Mouse (Mus musculus): ENCODE results near the gene Rras. TPM values are rescaled to one million over a fixed set of nuclear protein-coding genes. Genes with fewer than 3 reads are reported as not detected.

Rras gene
- polyA plus RNA-seq, 1 experiment from 2014 or later, result 81.5 TPM

- Histone ChIP-seq H3K27ac (replicated peaks) (no peak overlapping the region), H3K4me2 (replicated peaks; ENCODE audit: low read depth) (no peak overlapping the region), H3K4me3 (ENCODE audit: low read depth, low read length) (no peak overlapping the region), H3K27me3 (ENCODE audit: control insufficient read depth, insufficient read depth, low read length) (no peaks in the 10 kb centered on the region), H3K9me3 (ENCODE audit: control insufficient read depth, low read length) (no peaks in the 10 kb centered on the region), H3K4me1 (replicated peaks; ENCODE audit: control insufficient read depth, insufficient read depth) (no peaks in the 10 kb centered on the region), H3K9ac (ENCODE audit: low read length) (no peak overlapping the region), H3K36me3 (ENCODE audit: control insufficient read depth, insufficient read depth, low read length) (peaks cover 1% of the 10 kb centered on the region; the same call in 1 of the 2 replicates)
- WGBS, result 83% methylated on average over 2 of the region's 2 CpGs
- DNase-seq (ENCODE audit: low spot score) (no peak), ATAC-seq (ENCODE audit: low FRiP score, low TSS enrichment) (no peak)
- TF ChIP-seq EP300 (optimal IDR thresholded peaks at IDR 0.05) (no peak), CTCF (IDR thresholded peaks at IDR 0.05; ENCODE audit: low read depth) (no peak)
Observed at GRCm38 (mm10) chr7:45069671-45070070, 51.9 kb downstream of the Rras start.

Small RNA genes within 50 kb of the gene (microRNA-seq; reads per million reads assigned to microRNA genes)
- not detected for gene Mir7054

Other genes starting within 250 kb of the Rras start
- gene Nup62, start 201.9 kb upstream of the Rras start, polyA plus RNA-seq (2015; fragmentation: Nextera tagmentation; extraction: Ambion mirVana), result 33.4 and 34.9 TPM in 2 replicates
- 0.69 and 0.75 TPM in 2 replicates for gene Il4i1, start 201.6 kb upstream of the Rras start, polyA plus RNA-seq (2015; fragmentation: Nextera tagmentation; extraction: Ambion mirVana)
- 7.3 and 7.7 TPM in 2 replicates for gene Atf5, start 201.3 kb upstream of the Rras start, polyA plus RNA-seq (2015; fragmentation: Nextera tagmentation; extraction: Ambion mirVana)
- gene Akt1s1, start 169.0 kb upstream of the Rras start, polyA plus RNA-seq (2015; fragmentation: Nextera tagmentation; extraction: Ambion mirVana), result 70.8 and 75.2 TPM in 2 replicates
- 45.4 and 48.0 TPM in 2 replicates for gene Tbc1d17, start 168.9 kb upstream of the Rras start, polyA plus RNA-seq (2015; fragmentation: Nextera tagmentation; extraction: Ambion mirVana)
- gene Pnkp, start 160.8 kb upstream of the Rras start, polyA plus RNA-seq (2015; fragmentation: Nextera tagmentation; extraction: Ambion mirVana), result 23.5 and 25.7 TPM in 2 replicates
- 159 and 179 TPM in 2 replicates for gene Ptov1, start 148.2 kb upstream of the Rras start, polyA plus RNA-seq (2015; fragmentation: Nextera tagmentation; extraction: Ambion mirVana)
- 64.4 and 75.3 TPM in 2 replicates for gene Med25, start 125.2 kb upstream of the Rras start, polyA plus RNA-seq (2015; fragmentation: Nextera tagmentation; extraction: Ambion mirVana)
- 13.1 and 15.6 TPM in 2 replicates for gene Fuz, start 121.9 kb upstream of the Rras start, polyA plus RNA-seq (2015; fragmentation: Nextera tagmentation; extraction: Ambion mirVana)
- 29.3 and 33.9 TPM in 2 replicates for gene Ap2a1, start 88.5 kb upstream of the Rras start, polyA plus RNA-seq (2015; fragmentation: Nextera tagmentation; extraction: Ambion mirVana)
- 0.08 TPM in 1 of 2 replicates, not detected in the other for gene Tsks, start 74.8 kb upstream of the Rras start, polyA plus RNA-seq (2015; fragmentation: Nextera tagmentation; extraction: Ambion mirVana)
- 5.6 and 7.3 TPM in 2 replicates for gene Cpt1c, start 43.1 kb upstream of the Rras start, polyA plus RNA-seq (2015; fragmentation: Nextera tagmentation; extraction: Ambion mirVana)
- gene Prmt1, start 31.4 kb upstream of the Rras start, polyA plus RNA-seq (2015; fragmentation: Nextera tagmentation; extraction: Ambion mirVana), result 181 and 185 TPM in 2 replicates
- 55.7 and 59.8 TPM in 2 replicates for gene Irf3, start 20.3 kb upstream of the Rras start, polyA plus RNA-seq (2015; fragmentation: Nextera tagmentation; extraction: Ambion mirVana)
- 23.0 and 23.4 TPM in 2 replicates for gene Bcl2l12, start 19.2 kb upstream of the Rras start, polyA plus RNA-seq (2015; fragmentation: Nextera tagmentation; extraction: Ambion mirVana)
- gene Scaf1, start 1.6 kb upstream of the Rras start, polyA plus RNA-seq (2015; fragmentation: Nextera tagmentation; extraction: Ambion mirVana), result 14.9 and 18.6 TPM in 2 replicates
- gene Prr12, start 34.9 kb downstream of the Rras start, polyA plus RNA-seq (2015; fragmentation: Nextera tagmentation; extraction: Ambion mirVana), result 3.4 and 3.8 TPM in 2 replicates
- 43.0 and 44.1 TPM in 2 replicates for gene Nosip, start 44.5 kb downstream of the Rras start, polyA plus RNA-seq (2015; fragmentation: Nextera tagmentation; extraction: Ambion mirVana)
- gene Prrg2, start 44.7 kb downstream of the Rras start, polyA plus RNA-seq (2015; fragmentation: Nextera tagmentation; extraction: Ambion mirVana), result 33.6 and 37.4 TPM in 2 replicates
- gene Rcn3, start 74.3 kb downstream of the Rras start, polyA plus RNA-seq (2015; fragmentation: Nextera tagmentation; extraction: Ambion mirVana), result 157 and 176 TPM in 2 replicates
- 76.1 and 76.9 TPM in 2 replicates for gene Fcgrt, start 85.9 kb downstream of the Rras start, polyA plus RNA-seq (2015; fragmentation: Nextera tagmentation; extraction: Ambion mirVana)
- gene Rps11, start 106.5 kb downstream of the Rras start, polyA plus RNA-seq (2015; fragmentation: Nextera tagmentation; extraction: Ambion mirVana), result 1,142 and 1,191 TPM in 2 replicates
- gene Rpl13a, start 110.8 kb downstream of the Rras start, polyA plus RNA-seq (2015; fragmentation: Nextera tagmentation; extraction: Ambion mirVana), result 1,442 and 1,485 TPM in 2 replicates
- gene Gm45713, start 118.3 kb downstream of the Rras start, polyA plus RNA-seq (2015; fragmentation: Nextera tagmentation; extraction: Ambion mirVana), result 0.17 and 1.1 TPM in 2 replicates
- gene Flt3l, start 118.5 kb downstream of the Rras start, polyA plus RNA-seq (2015; fragmentation: Nextera tagmentation; extraction: Ambion mirVana), result 2.2 and 2.3 TPM in 2 replicates
- 48.8 and 49.0 TPM in 2 replicates for gene Pih1d1, start 136.3 kb downstream of the Rras start, polyA plus RNA-seq (2015; fragmentation: Nextera tagmentation; extraction: Ambion mirVana)
- 24.6 and 25.6 TPM in 2 replicates for gene Aldh16a1, start 136.6 kb downstream of the Rras start, polyA plus RNA-seq (2015; fragmentation: Nextera tagmentation; extraction: Ambion mirVana)
- 0.07 TPM in 1 of 2 replicates, not detected in the other for gene Slc17a7, start 146.0 kb downstream of the Rras start, polyA plus RNA-seq (2015; fragmentation: Nextera tagmentation; extraction: Ambion mirVana)
- gene Gfy, start 161.6 kb downstream of the Rras start, polyA plus RNA-seq (2015; fragmentation: Nextera tagmentation; extraction: Ambion mirVana), result not detected in 2 replicates
- not detected in 2 replicates for gene Pth2, start 163.0 kb downstream of the Rras start, polyA plus RNA-seq (2015; fragmentation: Nextera tagmentation; extraction: Ambion mirVana)
- gene Ccdc155, start 186.9 kb downstream of the Rras start, polyA plus RNA-seq (2015; fragmentation: Nextera tagmentation; extraction: Ambion mirVana), result 0.07 and 0.13 TPM in 2 replicates
- gene Dkkl1, start 194.2 kb downstream of the Rras start, polyA plus RNA-seq (2015; fragmentation: Nextera tagmentation; extraction: Ambion mirVana), result 48.4 TPM in 2 replicates
- gene Tead2, start 197.8 kb downstream of the Rras start, polyA plus RNA-seq (2015; fragmentation: Nextera tagmentation; extraction: Ambion mirVana), result 26.8 and 29.5 TPM in 2 replicates
- gene Cd37, start 221.2 kb downstream of the Rras start, polyA plus RNA-seq (2015; fragmentation: Nextera tagmentation; extraction: Ambion mirVana), result 1.5 and 1.8 TPM in 2 replicates
- gene Slc6a16, start 223.1 kb downstream of the Rras start, polyA plus RNA-seq (2015; fragmentation: Nextera tagmentation; extraction: Ambion mirVana), result 0.07 and 0.18 TPM in 2 replicates